Mouse (Mus musculus) intestine, embryonic 16.5 days (tissue): ENCODE data around the gene Rbm47. TPM values are rescaled to one million over a fixed set of nuclear protein-coding genes. Genes with fewer than 3 reads are reported as not detected.
A peak's percentile ranks its signal among the peaks of the same experiment; 100 is the strongest.
"Not testable (repeated sequence)": the region's sequence is repeated elsewhere in the genome, so short reads cannot be mapped to it uniquely, and the experiment has no call there.

Experiments
- ATAC-seq: fragments of 200-750 bp; cut with Nextera tagmentation; 2 replicates; pipeline ENCODE4 v1.8.0; 2017; ENCODE audit warnings: moderate TSS enrichment, moderate library complexity
- H3K27ac ChIP-seq: fragments of 300-500 bp; sonication (generic); 2 replicates; pipeline ENCODE4 v1.5.1; 2014; ENCODE audit warnings: mild to moderate bottlenecking, low read length
- H3K27me3 ChIP-seq: fragments of 300-500 bp; sonication (generic); replicated peaks from 2 replicates; pipeline ENCODE4 v1.6.1; 2014; ENCODE audit warnings: low read length, control low read depth, mixed read lengths; ENCODE audit not compliant: control insufficient read depth, insufficient read depth
- H3K36me3 ChIP-seq: fragments of 300-500 bp; sonication (generic); 2 replicates; pipeline ENCODE4 v1.6.1; 2014; ENCODE audit warnings: low read length, control low read depth; ENCODE audit not compliant: control insufficient read depth, insufficient read depth
- H3K4me1 ChIP-seq: fragments of 300-500 bp; sonication (generic); 2 replicates; pipeline ENCODE4 v1.6.1; 2014; ENCODE audit warnings: low read length, control low read depth, mixed read lengths; ENCODE audit not compliant: control insufficient read depth, insufficient read depth
- H3K4me2 ChIP-seq: fragments of 300-500 bp; sonication (generic); 2 replicates; pipeline ENCODE4 v1.6.1; 2014; ENCODE audit warnings: low read depth, low read length, control low read depth
- H3K4me3 ChIP-seq: fragments of 300-500 bp; sonication (generic); 2 replicates; pipeline ENCODE4 v1.5.1; 2014; ENCODE audit warnings: mild to moderate bottlenecking, low read length
- H3K9ac ChIP-seq: fragments of 300-500 bp; sonication (generic); 2 replicates; pipeline ENCODE4 v1.6.1; 2014; ENCODE audit warnings: low read depth, low read length
- H3K9me3 ChIP-seq: fragments of 300-500 bp; sonication (generic); 2 replicates; pipeline ENCODE4 v1.6.1; 2016; ENCODE audit warnings: low read length, control low read depth; ENCODE audit not compliant: control insufficient read depth
- WGBS: fragments of 180-500 bp; shearing (Covaris S2); extraction: QIAGEN DNeasy Blood & Tissue Kit; methylation state at CpG from one replicate; pipeline ENCODE4 v1.1.7; 2014; 5-methylcytosine and 5-hydroxymethylcytosine counted together
- polyA plus RNA-seq: library from polyadenylated mRNA; unstranded; fragments of >200 nt; fragmentation: Nextera tagmentation; extraction: Ambion mirVana; gene quantifications from 2 replicates; pipeline ENCODE4 v1.2.1, GENCODE M21; 2015

The Rbm47 gene
- polyA plus RNA-seq, 1 experiment from 2014 or later, result 149 TPM

DNA sequence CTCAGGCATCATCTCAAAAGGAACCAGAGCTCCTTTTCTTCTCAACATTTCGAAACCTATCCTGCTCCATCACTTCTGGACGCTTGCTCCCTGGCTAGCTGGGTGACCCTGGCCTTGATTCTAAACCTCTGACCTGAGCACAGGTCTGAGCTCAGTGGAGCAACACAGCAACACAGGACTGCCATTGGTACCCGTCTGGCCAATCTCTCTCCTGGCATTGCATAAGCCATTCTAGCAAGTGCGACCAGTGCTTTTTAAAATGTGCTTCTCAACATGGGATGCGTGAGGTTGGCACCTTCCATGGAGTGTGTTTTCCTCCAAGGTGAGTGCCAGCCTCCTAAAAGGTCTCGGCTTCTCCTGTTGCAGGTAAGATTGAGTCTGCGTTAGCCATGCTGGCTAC lies 173.8 kb downstream of the Rbm47 start:
- Histone ChIP-seq H3K9me3 (no peaks in the 10 kb centered on the region), H3K27ac (no peak overlapping the region), H3K4me1 (peaks cover 11% of the 10 kb centered on the region), H3K36me3 (no peaks in the 10 kb centered on the region), H3K4me2 (no peak overlapping the region), H3K4me3 (no peak overlapping the region), H3K9ac (no peak overlapping the region), H3K27me3 (no peaks in the 10 kb centered on the region)
- WGBS, result 86% methylated on average over 7 of the region's 7 CpGs
- no peak for ATAC-seq

DNA sequence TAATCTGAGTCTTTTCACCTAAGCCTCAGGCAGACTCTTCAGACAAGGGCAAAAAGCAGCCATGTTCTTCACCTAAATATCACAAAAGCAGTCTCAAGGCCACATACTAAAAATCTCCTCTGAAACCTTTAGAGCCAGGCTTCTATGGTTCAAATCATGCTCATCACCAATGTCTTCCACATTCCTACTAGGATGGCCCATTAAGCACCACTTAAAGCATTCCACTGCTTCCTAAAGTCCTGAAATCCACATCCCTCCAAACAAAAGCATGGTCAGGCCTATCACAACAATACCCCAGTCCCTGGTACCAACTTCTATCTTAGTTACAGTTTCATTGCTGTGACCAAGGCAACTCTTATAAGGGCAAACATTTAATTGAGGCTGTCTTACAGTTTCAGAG lies 175.1 kb downstream of the Rbm47 start:
- no peaks in the 10 kb centered on the region for H3K27me3 ChIP-seq
- no peaks in the 10 kb centered on the region for H3K9me3 ChIP-seq
- H3K36me3 ChIP-seq, result no peaks in the 10 kb centered on the region
- H3K9ac ChIP-seq, result no peak overlapping the region
- H3K4me3 ChIP-seq, result no peak overlapping the region
- ATAC-seq, result no peak
- no peak overlapping the region for H3K27ac ChIP-seq
- H3K4me2 ChIP-seq, result no peak overlapping the region
- peaks cover 11% of the 10 kb centered on the region for H3K4me1 ChIP-seq

DNA sequence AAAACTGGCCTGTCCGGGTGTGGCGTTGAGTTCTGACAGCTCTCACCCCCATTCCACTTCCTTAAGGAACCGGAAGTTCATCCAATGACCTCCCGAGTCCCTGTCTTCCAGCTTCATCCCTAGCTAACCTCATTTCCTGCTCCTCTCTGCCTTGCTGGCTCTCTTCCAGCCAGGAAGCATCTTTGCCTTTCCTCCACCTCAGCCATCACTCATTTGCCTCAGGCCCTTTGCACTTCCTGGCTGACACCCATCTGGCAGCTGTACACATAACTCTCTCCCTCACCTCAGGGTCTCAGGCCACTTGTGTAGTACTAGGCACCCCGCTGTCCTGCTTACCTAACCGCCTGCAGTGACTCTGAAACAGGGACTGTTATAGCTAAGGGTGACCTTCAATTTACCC lies 178.3 kb downstream of the Rbm47 start:
- no peak for ATAC-seq
- Histone ChIP-seq H3K4me3 (no peak overlapping the region), H3K4me2 (no peak overlapping the region), H3K9ac (no peak overlapping the region), H3K36me3 (no peaks in the 10 kb centered on the region), H3K9me3 (no peaks in the 10 kb centered on the region), H3K27me3 (no peaks in the 10 kb centered on the region), H3K27ac (no peak overlapping the region), H3K4me1 (no peaks in the 10 kb centered on the region)
- 63% methylated on average over 6 of the region's 6 CpGs for WGBS

DNA sequence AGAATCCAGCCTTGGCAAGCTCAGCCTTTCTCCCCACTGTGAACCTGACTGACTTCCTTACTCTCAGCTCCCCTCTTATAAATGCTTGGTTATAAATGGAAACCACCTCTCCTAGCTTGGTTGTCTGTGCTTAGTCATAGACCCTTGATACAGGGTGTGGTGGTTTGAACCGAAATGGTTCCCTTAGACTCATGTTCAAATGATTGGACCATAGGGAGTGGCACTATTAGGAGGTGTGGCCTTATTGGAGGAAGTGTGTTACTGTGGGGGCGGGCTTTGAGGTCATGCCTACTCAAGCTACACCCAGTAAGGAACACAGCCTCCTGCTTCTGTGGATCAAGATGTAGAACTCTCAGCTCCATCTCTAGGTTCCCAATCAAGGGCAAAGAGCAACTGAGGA lies 181.7 kb downstream of the Rbm47 start:
- peak; percentile 89 for ATAC-seq
- H3K27me3 ChIP-seq, result no peaks in the 10 kb centered on the region
- H3K9me3 ChIP-seq, result no peaks in the 10 kb centered on the region
- H3K36me3 ChIP-seq, result no peaks in the 10 kb centered on the region
- no peak overlapping the region for H3K4me3 ChIP-seq
- H3K4me1 ChIP-seq, result no peaks in the 10 kb centered on the region; the same call in 1 of the 2 replicates
- WGBS, result 70% methylated on average over 2 of the region's 2 CpGs
- H3K9ac ChIP-seq, result no peak overlapping the region
- H3K27ac ChIP-seq, result 0 out of 2 replicates have a peak overlapping the region, but pooled peaks have one; percentile 0
- H3K4me2 ChIP-seq, result no peak overlapping the region

DNA sequence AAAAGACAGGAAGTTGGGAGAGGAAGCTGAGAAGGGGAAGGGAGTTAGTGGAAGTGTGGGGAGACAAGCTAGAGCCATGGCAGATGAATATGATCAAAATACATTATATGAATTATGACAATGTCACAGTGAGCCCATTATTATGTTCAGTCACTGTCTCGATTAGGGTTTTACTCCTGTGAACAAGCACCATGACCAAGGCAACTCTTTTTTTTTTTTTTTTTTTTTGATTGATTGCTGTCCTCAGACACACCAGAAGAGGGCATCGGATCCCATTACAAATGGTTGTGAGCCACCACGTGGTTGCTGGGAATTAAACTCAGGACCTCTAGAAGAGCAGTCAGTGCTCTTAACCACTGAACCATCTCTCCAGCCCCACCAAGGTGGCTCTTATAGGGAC lies 185.9 kb downstream of the Rbm47 start:
- H3K9ac ChIP-seq, H3K4me2 ChIP-seq, H3K27me3 ChIP-seq, ATAC-seq, H3K4me3 ChIP-seq, H3K4me1 ChIP-seq, H3K9me3 ChIP-seq, H3K27ac ChIP-seq, H3K36me3 ChIP-seq: not testable (repeated sequence)
- 71% methylated on average over 3 of the region's 3 CpGs for WGBS

DNA sequence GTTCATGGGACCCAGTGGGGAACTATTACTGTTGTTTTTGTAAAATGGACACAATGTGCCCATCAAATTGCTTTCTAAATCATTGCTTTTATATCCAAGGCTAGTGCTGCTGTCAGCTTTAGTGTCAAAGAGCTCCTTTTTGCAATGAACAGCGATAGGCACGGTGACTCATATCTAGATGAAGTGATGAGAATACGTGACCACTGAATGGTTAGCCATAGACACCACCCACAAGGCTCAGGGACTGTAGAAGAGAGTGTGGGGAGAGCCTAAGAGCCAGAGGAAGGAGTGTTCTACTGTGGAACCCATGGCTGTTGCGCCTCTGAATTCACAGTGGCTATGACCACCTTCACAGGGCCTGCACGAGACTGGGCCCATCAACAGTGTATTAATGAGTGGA lies 186.5 kb downstream of the Rbm47 start:
- Histone ChIP-seq H3K4me2 (no peak overlapping the region), H3K4me3 (no peak overlapping the region), H3K9ac (no peak overlapping the region), H3K27ac (no peak overlapping the region), H3K9me3 (no peaks in the 10 kb centered on the region), H3K4me1 (no peaks in the 10 kb centered on the region; the same call in 1 of the 2 replicates), H3K36me3 (no peaks in the 10 kb centered on the region), H3K27me3 (no peaks in the 10 kb centered on the region)
- no peak for ATAC-seq
- WGBS, result 94% methylated on average over 5 of the region's 5 CpGs

DNA sequence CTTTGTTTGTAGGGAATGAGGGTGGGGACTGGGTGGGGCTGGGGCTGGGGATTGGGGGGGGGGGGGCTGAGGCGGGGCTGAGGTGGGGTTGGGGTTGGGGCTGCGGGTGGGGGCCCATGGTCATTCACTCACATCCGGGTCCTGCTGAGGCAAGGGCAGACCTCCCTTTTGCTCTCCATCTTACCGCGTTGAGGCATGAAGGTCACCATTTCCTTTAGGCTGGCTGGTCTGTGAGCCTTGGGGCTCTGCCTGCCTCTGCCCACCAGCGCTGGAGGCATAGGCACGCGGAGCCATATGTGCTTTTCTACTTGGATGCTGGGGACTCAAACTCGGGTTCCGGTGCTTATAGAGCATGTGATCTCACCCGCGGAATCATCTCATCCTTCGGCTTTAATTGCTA lies 197.2 kb downstream of the Rbm47 start:
- Histone ChIP-seq H3K4me1 (no peaks in the 10 kb centered on the region), H3K4me3 (no peak overlapping the region), H3K27me3 (no peaks in the 10 kb centered on the region), H3K27ac (no peak overlapping the region), H3K9ac (no peak overlapping the region), H3K36me3 (no peaks in the 10 kb centered on the region), H3K9me3 (no peaks in the 10 kb centered on the region), H3K4me2 (no peak overlapping the region)
- 90% methylated on average over 13 of the region's 13 CpGs for WGBS
- ATAC-seq, result no peak

DNA sequence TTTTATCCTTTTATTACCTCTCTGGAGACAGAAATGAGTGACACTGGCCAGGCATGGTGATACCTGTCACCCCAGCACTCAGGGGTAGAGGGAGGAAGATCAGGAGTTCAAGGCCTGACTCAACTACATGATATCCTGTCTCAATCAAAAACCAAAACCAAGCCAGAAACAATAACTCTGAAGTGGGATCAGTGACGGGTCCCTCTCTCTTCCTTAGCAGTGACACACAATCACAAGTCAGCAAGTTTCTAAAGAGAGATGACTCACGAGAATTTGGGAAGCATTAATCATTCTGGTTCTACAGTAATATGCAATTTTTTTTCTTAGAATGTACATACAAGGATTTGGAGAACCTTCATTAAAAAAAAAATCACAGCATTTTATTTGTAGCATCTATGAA lies 199.7 kb downstream of the Rbm47 start:
- Histone ChIP-seq H3K27ac (no peak overlapping the region), H3K9ac (no peak overlapping the region), H3K36me3 (no peaks in the 10 kb centered on the region), H3K27me3 (no peaks in the 10 kb centered on the region), H3K4me1 (no peaks in the 10 kb centered on the region), H3K4me2 (no peak overlapping the region), H3K4me3 (no peak overlapping the region), H3K9me3 (no peaks in the 10 kb centered on the region)
- 59% methylated on average over 2 of the region's 2 CpGs for WGBS
- no peak for ATAC-seq

DNA sequence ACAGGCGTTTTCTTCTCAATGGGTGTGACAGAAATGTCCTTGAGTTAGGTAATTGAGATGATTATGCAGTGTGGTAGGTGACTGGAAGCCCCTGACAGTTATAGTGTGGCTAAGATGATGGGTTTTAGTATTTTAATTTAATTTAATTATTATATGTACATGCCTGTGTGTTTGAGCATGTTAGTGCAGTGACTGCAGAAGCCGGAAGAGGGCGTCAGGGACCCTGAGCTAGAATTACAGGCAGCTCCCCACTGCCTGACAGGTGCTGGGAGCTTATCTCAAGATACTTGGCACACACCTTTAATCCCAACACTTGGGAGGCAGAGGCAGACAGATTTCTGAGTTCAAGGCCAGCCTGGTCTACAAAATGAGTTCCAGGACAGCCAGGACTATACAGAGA lies 204.9 kb downstream of the Rbm47 start:
- Histone ChIP-seq H3K4me3 (no peak overlapping the region), H3K9ac (no peak overlapping the region), H3K4me2 (no peak overlapping the region), H3K27me3 (no peaks in the 10 kb centered on the region), H3K36me3 (no peaks in the 10 kb centered on the region), H3K9me3 (no peaks in the 10 kb centered on the region), H3K4me1 (no peaks in the 10 kb centered on the region), H3K27ac (no peak overlapping the region)
- WGBS, result 89% methylated on average over 3 of the region's 3 CpGs
- no peak for ATAC-seq

DNA sequence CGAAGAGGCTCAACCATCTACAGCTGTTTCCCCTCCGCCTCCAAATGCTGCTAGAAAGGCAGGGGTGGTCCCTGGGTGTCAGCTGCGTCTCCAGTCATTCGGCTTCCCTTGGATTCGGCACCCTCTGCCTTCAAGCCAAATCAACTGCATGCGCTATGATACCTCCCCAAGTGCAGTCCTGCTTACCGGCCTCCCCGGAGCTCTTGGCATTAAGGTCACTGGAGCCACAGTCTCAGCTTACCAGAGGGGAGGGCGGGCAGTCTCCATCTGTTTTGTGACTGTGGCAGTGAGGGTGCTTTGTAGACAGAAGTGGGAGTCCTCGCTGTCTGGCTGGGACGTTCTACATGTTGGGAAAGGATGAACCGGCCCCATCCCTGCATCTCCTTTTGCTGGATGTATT lies 205.8 kb downstream of the Rbm47 start:
- Histone ChIP-seq H3K4me2 (no peak overlapping the region), H3K9me3 (no peaks in the 10 kb centered on the region), H3K4me1 (no peaks in the 10 kb centered on the region), H3K27me3 (no peaks in the 10 kb centered on the region), H3K9ac (no peak overlapping the region), H3K4me3 (no peak overlapping the region), H3K36me3 (no peaks in the 10 kb centered on the region), H3K27ac (no peak overlapping the region)
- ATAC-seq, result no peak
- 63% methylated on average over 12 of the region's 12 CpGs for WGBS
